Mouse (Mus musculus): ENCODE measurements around the gene St8sia1. TPM values are rescaled to one million over a fixed set of nuclear protein-coding genes. Genes with fewer than 3 reads are reported as not detected.

Gene St8sia1
- polyA plus RNA-seq, 1 experiment from 2014 or later = 1.4 TPM

GRCm38 (mm10) chr6:142797996-142798395, 166.3 kb downstream of the St8sia1 start:
- no peaks in the 10 kb centered on the region for H3K27me3 ChIP-seq (replicated peaks; ENCODE audit: control insufficient read depth, insufficient read depth, low read length)
- no peak overlapping the region for H3K9ac ChIP-seq (ENCODE audit: low read depth, low read length)
- no peaks in the 10 kb centered on the region for H3K36me3 ChIP-seq (ENCODE audit: control insufficient read depth, insufficient read depth, low read length)
- H3K9me3 ChIP-seq (ENCODE audit: control insufficient read depth, low read length) = no peaks in the 10 kb centered on the region
- no peak overlapping the region for H3K4me2 ChIP-seq (ENCODE audit: low read depth, low read length)
- peaks cover 10% of the 10 kb centered on the region; the same call in 1 of the 2 replicates for H3K4me1 ChIP-seq (ENCODE audit: control insufficient read depth, insufficient read depth, low read length)
- no peak overlapping the region for H3K27ac ChIP-seq (ENCODE audit: low read length)
- no peak for ATAC-seq
- no peak overlapping the region for H3K4me3 ChIP-seq (ENCODE audit: low read length)
- WGBS = 66% methylated on average over 1 of the region's 1 CpGs

GRCm38 (mm10) chr6:142795655-142796441, 168.4 kb downstream of the St8sia1 start:
- H3K27me3 ChIP-seq (replicated peaks; ENCODE audit: control insufficient read depth, insufficient read depth, low read length) = no peaks in the 10 kb centered on the region
- H3K4me3 ChIP-seq (ENCODE audit: low read length) = no peak overlapping the region
- H3K9me3 ChIP-seq (ENCODE audit: control insufficient read depth, low read length) = no peaks in the 10 kb centered on the region
- ATAC-seq = peak; percentile 67
- 31% methylated on average over 15 of the region's 15 CpGs for WGBS
- no peak overlapping the region for H3K27ac ChIP-seq (ENCODE audit: low read length)
- H3K36me3 ChIP-seq (ENCODE audit: control insufficient read depth, insufficient read depth, low read length) = no peaks in the 10 kb centered on the region
- H3K4me2 ChIP-seq (ENCODE audit: low read depth, low read length) = no peak overlapping the region
- H3K4me1 ChIP-seq (ENCODE audit: control insufficient read depth, insufficient read depth, low read length) = peaks cover 17% of the 10 kb centered on the region
- H3K9ac ChIP-seq (ENCODE audit: low read depth, low read length) = no peak overlapping the region

- no peak for ATAC-seq
- Histone ChIP-seq H3K9me3 (ENCODE audit: control insufficient read depth, low read length) (no peaks in the 10 kb centered on the region), H3K4me3 (ENCODE audit: low read length) (no peak overlapping the region), H3K36me3 (ENCODE audit: control insufficient read depth, insufficient read depth, low read length) (no peaks in the 10 kb centered on the region), H3K27me3 (replicated peaks; ENCODE audit: control insufficient read depth, insufficient read depth, low read length) (no peaks in the 10 kb centered on the region), H3K9ac (ENCODE audit: low read depth, low read length) (no peak overlapping the region), H3K4me2 (ENCODE audit: low read depth, low read length) (no peak overlapping the region), H3K4me1 (ENCODE audit: control insufficient read depth, insufficient read depth, low read length) (peaks cover 17% of the 10 kb centered on the region), H3K27ac (ENCODE audit: low read length) (peak overlapping the region; percentile 62)
- 59% methylated on average over 9 of the region's 9 CpGs for WGBS
These were observed 169.2 kb downstream of the St8sia1 start for GRCm38 (mm10) chr6:142795087-142795486.

GRCm38 (mm10) chr6:142793468-142793867, 170.8 kb downstream of the St8sia1 start:
- H3K36me3 ChIP-seq (ENCODE audit: control insufficient read depth, insufficient read depth, low read length) = no peaks in the 10 kb centered on the region
- ATAC-seq = no peak
- WGBS = 45% methylated on average over 7 of the region's 7 CpGs
- H3K4me3 ChIP-seq (ENCODE audit: low read length) = no peak overlapping the region
- H3K4me2 ChIP-seq (ENCODE audit: low read depth, low read length) = no peak overlapping the region
- H3K27ac ChIP-seq (ENCODE audit: low read length) = no peak overlapping the region
- no peaks in the 10 kb centered on the region for H3K27me3 ChIP-seq (replicated peaks; ENCODE audit: control insufficient read depth, insufficient read depth, low read length)
- H3K9me3 ChIP-seq (ENCODE audit: control insufficient read depth, low read length) = no peaks in the 10 kb centered on the region
- no peak overlapping the region for H3K9ac ChIP-seq (ENCODE audit: low read depth, low read length)
- peaks cover 17% of the 10 kb centered on the region for H3K4me1 ChIP-seq (ENCODE audit: control insufficient read depth, insufficient read depth, low read length)

- 47% methylated on average over 13 of the region's 13 CpGs for WGBS
- no peaks in the 10 kb centered on the region for H3K36me3 ChIP-seq (ENCODE audit: control insufficient read depth, insufficient read depth, low read length)
- peaks cover 17% of the 10 kb centered on the region for H3K4me1 ChIP-seq (ENCODE audit: control insufficient read depth, insufficient read depth, low read length)
- no peak overlapping the region for H3K4me2 ChIP-seq (ENCODE audit: low read depth, low read length)
- H3K9me3 ChIP-seq (ENCODE audit: control insufficient read depth, low read length) = no peaks in the 10 kb centered on the region
- 0 out of 2 replicates have a peak overlapping the region, but pooled peaks have one; percentile 18 for H3K27ac ChIP-seq (ENCODE audit: low read length)
- no peaks in the 10 kb centered on the region for H3K27me3 ChIP-seq (replicated peaks; ENCODE audit: control insufficient read depth, insufficient read depth, low read length)
- H3K9ac ChIP-seq (ENCODE audit: low read depth, low read length) = no peak overlapping the region
- H3K4me3 ChIP-seq (ENCODE audit: low read length) = no peak overlapping the region
- ATAC-seq = no peak
These were observed 171.8 kb downstream of the St8sia1 start for GRCm38 (mm10) chr6:142792241-142792968.

- ATAC-seq = no peak
- no peaks in the 10 kb centered on the region for H3K9me3 ChIP-seq (ENCODE audit: control insufficient read depth, low read length)
- H3K27me3 ChIP-seq (replicated peaks; ENCODE audit: control insufficient read depth, insufficient read depth, low read length) = no peaks in the 10 kb centered on the region
- H3K4me3 ChIP-seq (ENCODE audit: low read length) = no peak overlapping the region
- WGBS = 89% methylated on average over 10 of the region's 10 CpGs
- H3K36me3 ChIP-seq (ENCODE audit: control insufficient read depth, insufficient read depth, low read length) = no peaks in the 10 kb centered on the region
- H3K27ac ChIP-seq (ENCODE audit: low read length) = no peak overlapping the region
- H3K9ac ChIP-seq (ENCODE audit: low read depth, low read length) = no peak overlapping the region
- peaks cover 12% of the 10 kb centered on the region for H3K4me1 ChIP-seq (ENCODE audit: control insufficient read depth, insufficient read depth, low read length)
- H3K4me2 ChIP-seq (ENCODE audit: low read depth, low read length) = no peak overlapping the region
These were observed 174.5 kb downstream of the St8sia1 start for GRCm38 (mm10) chr6:142789736-142790135.

GRCm38 (mm10) chr6:142788042-142788987, 175.9 kb downstream of the St8sia1 start:
- Histone ChIP-seq H3K9me3 (ENCODE audit: control insufficient read depth, low read length) (no peaks in the 10 kb centered on the region), H3K4me1 (ENCODE audit: control insufficient read depth, insufficient read depth, low read length) (peaks cover 8% of the 10 kb centered on the region), H3K36me3 (ENCODE audit: control insufficient read depth, insufficient read depth, low read length) (no peaks in the 10 kb centered on the region), H3K4me3 (ENCODE audit: low read length) (no peak overlapping the region), H3K27ac (ENCODE audit: low read length) (no peak overlapping the region), H3K27me3 (replicated peaks; ENCODE audit: control insufficient read depth, insufficient read depth, low read length) (no peaks in the 10 kb centered on the region), H3K4me2 (ENCODE audit: low read depth, low read length) (no peak overlapping the region), H3K9ac (ENCODE audit: low read depth, low read length) (no peak overlapping the region)
- WGBS = 52% methylated on average over 18 of the region's 18 CpGs
- ATAC-seq = peak; percentile 35; the same call in 1 of the 2 replicates

- ATAC-seq = no peak
- Histone ChIP-seq H3K9me3 (ENCODE audit: control insufficient read depth, low read length) (no peaks in the 10 kb centered on the region), H3K9ac (ENCODE audit: low read depth, low read length) (no peak overlapping the region), H3K4me2 (ENCODE audit: low read depth, low read length) (no peak overlapping the region), H3K36me3 (ENCODE audit: control insufficient read depth, insufficient read depth, low read length) (no peaks in the 10 kb centered on the region), H3K4me3 (ENCODE audit: low read length) (no peak overlapping the region), H3K27me3 (replicated peaks; ENCODE audit: control insufficient read depth, insufficient read depth, low read length) (no peaks in the 10 kb centered on the region), H3K27ac (ENCODE audit: low read length) (no peak overlapping the region), H3K4me1 (ENCODE audit: control insufficient read depth, insufficient read depth, low read length) (no peaks in the 10 kb centered on the region)
- WGBS = 82% methylated on average over 21 of the region's 21 CpGs
These were observed 178.1 kb downstream of the St8sia1 start for GRCm38 (mm10) chr6:142786106-142786505.

GRCm38 (mm10) chr6:142785343-142785742, 178.9 kb downstream of the St8sia1 start:
- Histone ChIP-seq H3K4me1 (ENCODE audit: control insufficient read depth, insufficient read depth, low read length) (no peaks in the 10 kb centered on the region), H3K36me3 (ENCODE audit: control insufficient read depth, insufficient read depth, low read length) (no peaks in the 10 kb centered on the region), H3K9me3 (ENCODE audit: control insufficient read depth, low read length) (no peaks in the 10 kb centered on the region), H3K27ac (ENCODE audit: low read length) (no peak overlapping the region), H3K4me3 (ENCODE audit: low read length) (no peak overlapping the region), H3K27me3 (replicated peaks; ENCODE audit: control insufficient read depth, insufficient read depth, low read length) (no peaks in the 10 kb centered on the region), H3K4me2 (ENCODE audit: low read depth, low read length) (no peak overlapping the region), H3K9ac (ENCODE audit: low read depth, low read length) (no peak overlapping the region)
- 0 out of 2 replicates have a peak, but pooled peaks have one; percentile 25 for ATAC-seq
- 48% methylated on average over 4 of the region's 4 CpGs for WGBS

All from intestine, embryonic 16.5 days (tissue).